Mouse (Mus musculus): ENCODE data around the gene Ctss. TPM values are rescaled to one million over a fixed set of nuclear protein-coding genes. Genes with fewer than 3 reads are reported as not detected.

The Ctss gene
- total RNA-seq (2015) (1,196 and 1,415 TPM in 2 replicates), total RNA-seq (2017) (1,721 and 1,924 TPM in 2 replicates)

GRCm38 (mm10) chr3:95526622-95527211 lies at the start of gene Ctss:
Ctss (plus strand) TSS chr3:95526786.
- ATAC-seq (ENCODE audit: poor library complexity, severe bottlenecking): peak; percentile 58

GRCm38 (mm10) chr3:95478966-95479365 lies 47.6 kb upstream of the Ctss start:
- no peak for ATAC-seq (ENCODE audit: poor library complexity, severe bottlenecking)

- no peak for ATAC-seq (ENCODE audit: poor library complexity, severe bottlenecking)
Observed at GRCm38 (mm10) chr3:95486421-95486820, 40.2 kb upstream of the Ctss start.

GRCm38 (mm10) chr3:95488679-95489078 lies 37.9 kb upstream of the Ctss start:
- ATAC-seq (ENCODE audit: poor library complexity, severe bottlenecking): no peak

GRCm38 (mm10) chr3:95490238-95490637 lies 36.3 kb upstream of the Ctss start:
- ATAC-seq (ENCODE audit: poor library complexity, severe bottlenecking): no peak

- peak; percentile 68 for ATAC-seq (ENCODE audit: poor library complexity, severe bottlenecking)
Observed at GRCm38 (mm10) chr3:95494342-95494741, 32.2 kb upstream of the Ctss start.

- ATAC-seq (ENCODE audit: poor library complexity, severe bottlenecking): no peak
Observed at GRCm38 (mm10) chr3:95498229-95498628, 28.4 kb upstream of the Ctss start.

GRCm38 (mm10) chr3:95499024-95499423 lies 27.6 kb upstream of the Ctss start, which contains the start of gene Ctsk:
Ctsk (plus strand) TSS chr3:95499256.
- ATAC-seq (ENCODE audit: poor library complexity, severe bottlenecking): no peak

GRCm38 (mm10) chr3:95499496-95500140 lies 27.0 kb upstream of the Ctss start:
- no peak for ATAC-seq (ENCODE audit: poor library complexity, severe bottlenecking)

GRCm38 (mm10) chr3:95502312-95502711 lies 24.3 kb upstream of the Ctss start:
- no peak for ATAC-seq (ENCODE audit: poor library complexity, severe bottlenecking)

- ATAC-seq (ENCODE audit: poor library complexity, severe bottlenecking): no peak
Observed at GRCm38 (mm10) chr3:95509348-95509747, 17.2 kb upstream of the Ctss start.

- ATAC-seq (ENCODE audit: poor library complexity, severe bottlenecking): peak; percentile 99
Observed at GRCm38 (mm10) chr3:95511611-95512180, 14.9 kb upstream of the Ctss start.

GRCm38 (mm10) chr3:95516614-95517041 lies 10.0 kb upstream of the Ctss start:
- no peak for ATAC-seq (ENCODE audit: poor library complexity, severe bottlenecking)

- ATAC-seq (ENCODE audit: poor library complexity, severe bottlenecking): peak; percentile 62
Observed at GRCm38 (mm10) chr3:95517493-95517898, 9.1 kb upstream of the Ctss start.

GRCm38 (mm10) chr3:95518891-95519290 lies 7.7 kb upstream of the Ctss start:
- peak; percentile 67 for ATAC-seq (ENCODE audit: poor library complexity, severe bottlenecking)

- ATAC-seq (ENCODE audit: poor library complexity, severe bottlenecking): no peak
Observed at GRCm38 (mm10) chr3:95519315-95519714, 7.3 kb upstream of the Ctss start.

GRCm38 (mm10) chr3:95520100-95520499 lies 6.5 kb upstream of the Ctss start:
- ATAC-seq (ENCODE audit: poor library complexity, severe bottlenecking): no peak

- ATAC-seq (ENCODE audit: poor library complexity, severe bottlenecking): peak; percentile 72
Observed at GRCm38 (mm10) chr3:95521168-95521567, 5.4 kb upstream of the Ctss start.

GRCm38 (mm10) chr3:95523662-95524061 lies 2.9 kb upstream of the Ctss start:
- ATAC-seq (ENCODE audit: poor library complexity, severe bottlenecking): peak; percentile 54

GRCm38 (mm10) chr3:95524673-95525072 lies 1.9 kb upstream of the Ctss start:
- no peak for ATAC-seq (ENCODE audit: poor library complexity, severe bottlenecking)

- ATAC-seq (ENCODE audit: poor library complexity, severe bottlenecking): no peak
Observed at GRCm38 (mm10) chr3:95526111-95526510, 475 bp upstream of the Ctss start.

GRCm38 (mm10) chr3:95529814-95530213 lies 3.2 kb downstream of the Ctss start:
- peak; percentile 91 for ATAC-seq (ENCODE audit: poor library complexity, severe bottlenecking)
